Mouse (Mus musculus) left cerebral cortex, postnatal 10 days (tissue): Measurements from ENCODE around the gene Mterf4. TPM values are rescaled to one million over a fixed set of nuclear protein-coding genes. Genes with fewer than 3 reads are reported as not detected.

Experiments
- DNase-seq, 2 experiments: peaks; one replicate each; pipeline ENCODE4 v3.0.0; 2021 to 2022; ENCODE audit warnings: low spot score in 2 of 2, mixed read lengths in 1 of 2; ENCODE audit errors: extremely low spot score in 1 of 2
- intact Hi-C: fragments of 180-260 bp; cut with DNase I; formaldehyde crosslinking; loops from one replicate; pipeline ENCODE4 v1.15.1; 2025
- microRNA-seq: library from miRNA; unstranded; fragments of <30 nt; microRNA quantifications from one replicate; pipeline ENCODE4 v1.2.0, GENCODE M21; 2022
- total RNA-seq, 2 experiments: library from RNA; stranded (reverse); gene quantifications; 2 replicates each; pipeline ENCODE4 v1.2.3; 2021

Mterf4 gene
- total RNA-seq, 2 experiments from 2014 or later = 18.9 to 20.0 TPM

- no peak for DNase-seq
- intact Hi-C loops = no loop called here
Observed at GRCm38 (mm10) chr1:93271751-93272150, 34.0 kb downstream of the Mterf4 start.

- no peak for DNase-seq
- intact Hi-C loops = no loop called here
Observed at GRCm38 (mm10) chr1:93270516-93271240, 35.0 kb downstream of the Mterf4 start.

- no peak for DNase-seq
- intact Hi-C loops = no loop called here
Observed at GRCm38 (mm10) chr1:93268246-93268645, 37.5 kb downstream of the Mterf4 start.

GRCm38 (mm10) chr1:93267207-93267606 lies 38.5 kb downstream of the Mterf4 start:
- intact Hi-C loops = no loop called here

GRCm38 (mm10) chr1:93257560-93257959 lies 48.2 kb downstream of the Mterf4 start:
- intact Hi-C loops = no loop called here
- DNase-seq = no peak

More at GRCm38 (mm10) chr1:93267207-93267606, 38.5 kb downstream of the Mterf4 start:
- no peak for DNase-seq

GRCm38 (mm10) chr1:93255761-93256160 lies 50.0 kb downstream of the Mterf4 start:
- intact Hi-C loops = no loop called here
- DNase-seq = no peak

GRCm38 (mm10) chr1:93252586-93252985 lies 53.1 kb downstream of the Mterf4 start:
- DNase-seq = no peak
- intact Hi-C loops = no loop called here

Small RNAs within 50 kb of the gene (microRNA-seq; reads per million reads assigned to microRNA genes)
- gene Mir6345 = not detected
- gene Mir6901 = not detected
- gene Mir6902 = not detected

Other genes starting within 250 kb of the Mterf4 start
- 100 to 1,000 TPM; 908 to 919 TPM for gene Kif1a, start 204.0 kb downstream of the Mterf4 start, total RNA-seq
- not detected for gene Agxt, start 170.7 kb downstream of the Mterf4 start, total RNA-seq
- not detected for gene 2310007B03Rik, start 145.0 kb downstream of the Mterf4 start, total RNA-seq
- gene Crocc2, start 137.2 kb downstream of the Mterf4 start, total RNA-seq = under 1 TPM; 0.16 to 0.17 TPM
- 1 to 10 TPM; 6.5 to 7.2 TPM for gene Sned1, start 70.1 kb downstream of the Mterf4 start, total RNA-seq
- gene Ppp1r7, start 36.9 kb upstream of the Mterf4 start, total RNA-seq = 10 to 100 TPM; 89.0 to 98.1 TPM
- gene Pask, start 37.6 kb upstream of the Mterf4 start, total RNA-seq = 1 to 10 TPM; 6.3 to 7.9 TPM
- under 1 TPM; 0.16 to 0.49 TPM for gene Ano7, start 68.0 kb upstream of the Mterf4 start, total RNA-seq
- 100 to 1,000 TPM; 146 to 151 TPM for gene Hdlbp, start 172.9 kb upstream of the Mterf4 start, total RNA-seq
- 10 to 100 TPM in 1 of 2 experiments, 1 to 10 TPM in 1; 9.4 to 10.8 TPM for gene Farp2, start 206.2 kb upstream of the Mterf4 start, total RNA-seq